Mouse (Mus musculus) intestine, embryonic 15.5 days (tissue): ENCODE data around the gene Hsp90ab1. TPM values are rescaled to one million over a fixed set of nuclear protein-coding genes. Genes with fewer than 3 reads are reported as not detected.

ENCODE experiments used
- polyA plus RNA-seq: library from polyadenylated mRNA; unstranded; fragments of >200 nt; fragmentation: Nextera tagmentation; extraction: Ambion mirVana; gene quantifications from 2 replicates; pipeline ENCODE4 v1.2.1, GENCODE M21; 2015

Gene Hsp90ab1
- polyA plus RNA-seq, 1 experiment from 2014 or later = 1,578 TPM

Other genes with a start within 250 kb of the Hsp90ab1 start
- gene Cdc5l, start 139.5 kb downstream of the Hsp90ab1 start, polyA plus RNA-seq = 54.1 and 63.4 TPM in 2 replicates
- 0.11 and 0.43 TPM in 2 replicates for gene Spats1, start 97.9 kb downstream of the Hsp90ab1 start, polyA plus RNA-seq
- gene Aars2, start 66.4 kb downstream of the Hsp90ab1 start, polyA plus RNA-seq = 17.0 and 18.9 TPM in 2 replicates
- gene Tcte1, start 49.8 kb downstream of the Hsp90ab1 start, polyA plus RNA-seq = 0.13 and 0.33 TPM in 2 replicates
- 2.5 and 2.7 TPM in 2 replicates for gene Tmem151b, start 23.6 kb downstream of the Hsp90ab1 start, polyA plus RNA-seq
- gene Nfkbie, start 17.6 kb downstream of the Hsp90ab1 start, polyA plus RNA-seq = 4.8 and 4.9 TPM in 2 replicates
- gene Slc35b2, start 9.4 kb downstream of the Hsp90ab1 start, polyA plus RNA-seq = 124 and 128 TPM in 2 replicates
- gene Slc29a1, start 26.3 kb upstream of the Hsp90ab1 start, polyA plus RNA-seq = 80.0 and 85.4 TPM in 2 replicates
- gene Mymx, start 28.8 kb upstream of the Hsp90ab1 start, polyA plus RNA-seq = 0.43 and 0.54 TPM in 2 replicates
- gene Capn11, start 86.1 kb upstream of the Hsp90ab1 start, polyA plus RNA-seq = 0.34 and 0.40 TPM in 2 replicates
- gene Mrpl14, start 113.1 kb upstream of the Hsp90ab1 start, polyA plus RNA-seq = 147 TPM in 2 replicates
- 33.5 and 34.2 TPM in 2 replicates for gene Tmem63b, start 113.6 kb upstream of the Hsp90ab1 start, polyA plus RNA-seq
- gene 1600014C23Rik, start 160.6 kb upstream of the Hsp90ab1 start, polyA plus RNA-seq = 0.52 TPM in 1 of 2 replicates, not detected in the other